Mouse (Mus musculus) CH12.LX (cell line): Measurements from ENCODE around the gene Samsn1.

ENCODE experiments used
- CTCF ChIP-seq, 2 experiments: IDR thresholded peaks in 1 of 2; conservative IDR thresholded peaks in 1 of 2; 2 replicates each; pipeline ENCODE4 v1.5.1; 2011 to 2012; ENCODE audit warnings: low read depth in 2 of 2, low read length in 2 of 2, improper control_type of control experiment in 1 of 2, inconsistent platforms in 1 of 2, mild to moderate bottlenecking in 1 of 2, moderate library complexity in 1 of 2
- E2F4 ChIP-seq: IDR thresholded peaks from 2 replicates; pipeline ENCODE4 v1.6.1; 2011; ENCODE audit warnings: low read depth, low read length, improper control_type of control experiment; ENCODE audit not compliant: insufficient replicate concordance
- EP300 ChIP-seq: IDR thresholded peaks from 2 replicates; pipeline ENCODE4 v1.6.1; 2011; ENCODE audit warnings: low read length, improper control_type of control experiment
- GABPA ChIP-seq: IDR thresholded peaks from 2 replicates; pipeline ENCODE4 v1.6.1; 2012; ENCODE audit warnings: low read depth, low read length, improper control_type of control experiment, inconsistent platforms; ENCODE audit not compliant: insufficient replicate concordance
- HCFC1 ChIP-seq: IDR thresholded peaks from 2 replicates; pipeline ENCODE4 v1.6.1; 2012; ENCODE audit warnings: low read depth, mild to moderate bottlenecking, inconsistent platforms, low read length, improper control_type of control experiment
- KAT2A ChIP-seq: IDR thresholded peaks from 2 replicates; pipeline ENCODE4 v1.6.1; 2012; ENCODE audit warnings: low read length, improper control_type of control experiment, inconsistent platforms; ENCODE audit not compliant: insufficient replicate concordance
- MAX ChIP-seq: IDR thresholded peaks from 2 replicates; pipeline ENCODE4 v1.6.1; 2011; ENCODE audit warnings: low read length, improper control_type of control experiment
- NRF1 ChIP-seq: IDR thresholded peaks from 2 replicates; pipeline ENCODE4 v1.6.1; 2014; ENCODE audit warnings: low read depth, mild to moderate bottlenecking, inconsistent platforms, low read length, improper control_type of control experiment, moderate library complexity
- PAX5 ChIP-seq: IDR thresholded peaks from 2 replicates; pipeline ENCODE4 v1.6.1; 2012; ENCODE audit warnings: low read length, inconsistent platforms, mixed read lengths
- POLR2A ChIP-seq: IDR thresholded peaks from 2 replicates; pipeline ENCODE4 v1.6.1; 2011; ENCODE audit warnings: low read depth, mild to moderate bottlenecking, improper control_type of control experiment, low read length
- RCOR1 ChIP-seq: conservative IDR thresholded peaks from 2 replicates; pipeline ENCODE4 v1.6.1; 2012; ENCODE audit warnings: low read depth, mild to moderate bottlenecking, inconsistent platforms, low read length, improper control_type of control experiment
- SIN3A ChIP-seq: IDR thresholded peaks from 2 replicates; pipeline ENCODE4 v1.6.1; 2012; ENCODE audit warnings: low read length, improper control_type of control experiment, inconsistent platforms
- ZC3H11A ChIP-seq: IDR thresholded peaks from 2 replicates; pipeline ENCODE4 v1.6.1; 2012; ENCODE audit warnings: low read depth, mild to moderate bottlenecking, inconsistent platforms, low read length, improper control_type of control experiment
- ZMIZ1 ChIP-seq: IDR thresholded peaks from 2 replicates; pipeline ENCODE4 v1.6.1; 2012; ENCODE audit warnings: low read depth, mild to moderate bottlenecking, inconsistent platforms, low read length, improper control_type of control experiment

- no peak for TF ChIP-seq CTCF (conservative IDR thresholded peaks at IDR 0.05 in 1 of 2, IDR thresholded peaks at IDR 0.05 in 1 of 2; ENCODE audit: low read depth in 2 of 2, low read length in 2 of 2)
- TF ChIP-seq E2F4 = no peak
- no peak for TF ChIP-seq POLR2A
- no peak for TF ChIP-seq MAX
- TF ChIP-seq ZC3H11A = no peak
- TF ChIP-seq KAT2A = no peak
- no peak for TF ChIP-seq SIN3A
- TF ChIP-seq HCFC1 = no peak
- TF ChIP-seq EP300 = no peak
- TF ChIP-seq PAX5 = no peak
- no peak for TF ChIP-seq RCOR1
- TF ChIP-seq GABPA = no peak
- no peak for TF ChIP-seq NRF1
- TF ChIP-seq ZMIZ1 = no peak
Measured at GRCm38 (mm10) chr16:75961036-75961435, 61.0 kb downstream of the Samsn1 start.
